Comparison of ENCODE assay signal across 8 mouse cellular contexts in genomic region chr2:12301431-12302170, GRCm38 (mm10). TPM values are rescaled to one million over a fixed set of nuclear protein-coding genes. Genes with fewer than 3 reads are reported as not detected.
DNase-seq lines count a peak whose midpoint lies in the region; ATAC-seq and TF ChIP-seq lines count a peak whose summit lies in the region.

Gene Itga8 (minus strand): TSS chr2:12301922.

- no peaks in the 10 kb centered on the region for H3K4me1 ChIP-seq in embryonic facial prominence, embryonic 14.5 days (ENCODE audit: control insufficient read depth, insufficient read depth, low read length)
- peaks cover 9% of the 10 kb centered on the region for H3K4me1 ChIP-seq in heart, embryonic 10.5 days
- 0 out of 2 replicates have a peak, but pooled peaks cover 3% of the 10 kb centered on the region for H3K4me1 ChIP-seq in kidney, embryonic 14.5 days (ENCODE audit: control insufficient read depth, insufficient read depth, low read length)
- no peaks in the 10 kb centered on the region; the same call in 1 of the 2 replicates for H3K4me1 ChIP-seq in liver, adult 2 months (ENCODE audit: control insufficient read depth, insufficient read depth, low read length)

- peak; percentile 44 for DNase-seq in 3T3-L1 (ENCODE audit: low read depth, low spot score)
- peak; percentile 89 to 90 for DNase-seq in adrenal gland, postnatal 36 days
- DNase-seq in embryonic facial prominence, embryonic 14.5 days (ENCODE audit: low spot score) = peak; percentile 80
- DNase-seq in heart, embryonic 10.5 days (ENCODE audit: low spot score) = peak; percentile 91
- no peak for DNase-seq in liver, adult 2 months (ENCODE audit: extremely low read depth, low read depth, low spot score)
- DNase-seq in splenic B cell, adult 2 months (ENCODE audit: low read depth, low spot score) = peak; percentile 71

- H3K79me2 ChIP-seq in liver, adult 2 months (ENCODE audit: control insufficient read depth, insufficient read depth, low read length) = no peaks in the 10 kb centered on the region
- no peaks in the 10 kb centered on the region for H3K79me2 ChIP-seq in myocyte (ENCODE audit: control insufficient read depth, insufficient read depth)

- peak within 1 kb of the TSS; percentile 66 for H3K4me3 ChIP-seq in embryonic facial prominence, embryonic 14.5 days (ENCODE audit: low read depth, low read length)
- H3K4me3 ChIP-seq in heart, embryonic 10.5 days = peak within 1 kb of the TSS; percentile 66
- peak within 1 kb of the TSS; percentile 75 for H3K4me3 ChIP-seq in kidney, embryonic 14.5 days (ENCODE audit: low read length)
- peak within 1 kb of the TSS; percentile 62 for H3K4me3 ChIP-seq in liver, adult 2 months (ENCODE audit: insufficient read depth, low read depth, low read length)
- H3K4me3 ChIP-seq in myocyte = no peak within 1 kb of the TSS

- no peak for TF ChIP-seq POLR2A in liver, adult 2 months (IDR thresholded peaks at IDR 0.05; ENCODE audit: extremely low read depth, insufficient read depth, low read length)
- TF ChIP-seq POLR2A in myocyte (IDR thresholded peaks at IDR 0.05; ENCODE audit: insufficient read length, low read depth) = no peak

- no peaks in the 10 kb centered on the region for H3K9me3 ChIP-seq in embryonic facial prominence, embryonic 14.5 days (ENCODE audit: control insufficient read depth, low read length)
- no peaks in the 10 kb centered on the region for H3K9me3 ChIP-seq in heart, embryonic 10.5 days
- no peaks in the 10 kb centered on the region for H3K9me3 ChIP-seq in kidney, embryonic 14.5 days (ENCODE audit: control insufficient read depth, low read length)

- no peaks in the 10 kb centered on the region for H3K36me3 ChIP-seq in embryonic facial prominence, embryonic 14.5 days (ENCODE audit: control insufficient read depth, insufficient read depth, low read length)
- no peaks in the 10 kb centered on the region for H3K36me3 ChIP-seq in heart, embryonic 10.5 days
- H3K36me3 ChIP-seq in kidney, embryonic 14.5 days (ENCODE audit: control insufficient read depth, insufficient read depth, low read length) = no peaks in the 10 kb centered on the region
- no peaks in the 10 kb centered on the region for H3K36me3 ChIP-seq in liver, adult 2 months (ENCODE audit: control insufficient read depth, insufficient read depth, low read length)
- no peaks in the 10 kb centered on the region for H3K36me3 ChIP-seq in myocyte (ENCODE audit: control insufficient read depth, insufficient read depth)
- no peaks in the 10 kb centered on the region for H3K36me3 ChIP-seq in splenic B cell, adult 2 months (ENCODE audit: control insufficient read depth, insufficient read depth, low read length, poor library complexity, severe bottlenecking)

- peak within 1 kb of the TSS; percentile 79 for H3K9ac ChIP-seq in embryonic facial prominence, embryonic 14.5 days (ENCODE audit: low read depth, low read length)
- H3K9ac ChIP-seq in kidney, embryonic 14.5 days (ENCODE audit: low read depth, low read length) = peak within 1 kb of the TSS; percentile 82
- H3K9ac ChIP-seq in liver, adult 2 months (ENCODE audit: low read depth, low read length) = peak within 1 kb of the TSS; percentile 45

- peak; percentile 94 for TF ChIP-seq CTCF in liver, adult 2 months (IDR thresholded peaks at IDR 0.05; ENCODE audit: low read depth, low read length)

- peak within 1 kb of the TSS; percentile 75 for H3K4me2 ChIP-seq in embryonic facial prominence, embryonic 14.5 days (ENCODE audit: low read depth, low read length)
- H3K4me2 ChIP-seq in kidney, embryonic 14.5 days (replicated peaks; ENCODE audit: low read depth, low read length) = peak within 1 kb of the TSS; percentile 87
- H3K4me2 ChIP-seq in myocyte (ENCODE audit: low read depth) = peak within 1 kb of the TSS; percentile 78

- H3ac ChIP-seq in myocyte (ENCODE audit: control insufficient read depth, insufficient read length) = no peak within 1 kb of the TSS

- 0 out of 2 replicates have a peak within 1 kb of the TSS, but pooled peaks have one; percentile 21 for H3K27ac ChIP-seq in embryonic facial prominence, embryonic 14.5 days (replicated peaks; ENCODE audit: low read depth, low read length)
- H3K27ac ChIP-seq in heart, embryonic 10.5 days = peak within 1 kb of the TSS; percentile 80
- H3K27ac ChIP-seq in kidney, embryonic 14.5 days (ENCODE audit: low read depth, low read length) = peak within 1 kb of the TSS; percentile 62; the same call in 1 of the 2 replicates
- no peak within 1 kb of the TSS for H3K27ac ChIP-seq in liver, adult 2 months (replicated peaks; ENCODE audit: insufficient read depth, low read depth, low read length)

- ATAC-seq in embryonic facial prominence, embryonic 14.5 days (ENCODE audit: low read depth) = peak; percentile 98
- peak; percentile 95 for ATAC-seq in kidney, embryonic 14.5 days (ENCODE audit: low FRiP score, low TSS enrichment)

- no peaks in the 10 kb centered on the region for H3K27me3 ChIP-seq in embryonic facial prominence, embryonic 14.5 days (replicated peaks; ENCODE audit: control insufficient read depth, insufficient read depth, low read length)
- peaks cover 11% of the 10 kb centered on the region for H3K27me3 ChIP-seq in heart, embryonic 10.5 days (ENCODE audit: insufficient read depth, poor library complexity, severe bottlenecking)
- no peaks in the 10 kb centered on the region for H3K27me3 ChIP-seq in kidney, embryonic 14.5 days (ENCODE audit: control insufficient read depth, insufficient read depth, low read length)
- 0 out of 2 replicates have a peak, but pooled peaks cover 4% of the 10 kb centered on the region for H3K27me3 ChIP-seq in liver, adult 2 months (ENCODE audit: control insufficient read depth, insufficient read depth, low read length)
- peaks cover 16% of the 10 kb centered on the region for H3K27me3 ChIP-seq in myocyte (ENCODE audit: control insufficient read depth, insufficient read depth, insufficient read length)
- no peaks in the 10 kb centered on the region for H3K27me3 ChIP-seq in splenic B cell, adult 2 months (ENCODE audit: control insufficient read depth, insufficient read depth, low read length, poor library complexity, severe bottlenecking)

- under 1% methylated on average over 48 of the region's 56 CpGs for WGBS in embryonic facial prominence, embryonic 14.5 days
- under 1% methylated on average over 56 of the region's 56 CpGs for WGBS in heart, embryonic 10.5 days
- WGBS in kidney, embryonic 14.5 days = under 1% methylated on average over 56 of the region's 56 CpGs
- WGBS in liver, adult 2 months = 1% methylated on average over 55 of the region's 56 CpGs

TF ChIP-seq in myocyte, 11 proteins besides CTCF, POLR2A, EP300 and RAD21:
- TF ChIP-seq MYOG (IDR thresholded peaks at IDR 0.05; ENCODE audit: control insufficient read depth in 1 of 3, insufficient read depth in 1 of 3, insufficient read length in 2 of 3, low read depth in 2 of 3) = no peak
- TF ChIP-seq SRF (IDR thresholded peaks at IDR 0.05; ENCODE audit: control insufficient read depth, insufficient read length, low read depth) = no peak
- TF ChIP-seq E2F4 (IDR thresholded peaks at IDR 0.05; ENCODE audit: insufficient read depth) = no peak
- TF ChIP-seq TCF12 (IDR thresholded peaks at IDR 0.05; ENCODE audit: insufficient read depth, poor library complexity, severe bottlenecking) = no peak
- TF ChIP-seq TCF3 (IDR thresholded peaks at IDR 0.05; ENCODE audit: insufficient read length, low read depth) = no peak
TF ChIP-seq in myocyte: peak in this region for 0.

RNA-seq across cellular contexts. Expression of gene Itga8, which starts in this region (rescaled TPM):
- 10 to 100 TPM; 20.8 to 24.1 TPM for total RNA-seq in adrenal gland, postnatal 36 days (2021)
- 15.7 and 16.4 TPM in 2 replicates for polyA plus RNA-seq in embryonic facial prominence, embryonic 14.5 days (2014; fragmentation: Nextera tagmentation; extraction: Ambion mirVana)
- 4.4 and 9.3 TPM in 2 replicates for polyA plus RNA-seq in heart, embryonic 10.5 days (2016; fragmentation: Nextera tagmentation; extraction: Ambion mirVana)
- polyA plus RNA-seq in kidney, embryonic 14.5 days (2014; fragmentation: Nextera tagmentation; extraction: Ambion mirVana) = 21.4 and 48.2 TPM in 2 replicates
- total RNA-seq in liver, adult 2 months (2014; rRNA removed) = 5.2 and 6.7 TPM in 2 replicates
- polyA plus RNA-seq in liver, adult 2 months (2012; rRNA removed) = 1.4 and 1.8 TPM in 2 replicates
- 0.08 TPM for polyA plus RNA-seq in myocyte (2012; fragmentation: generic; extraction: Trizol)
